Mouse (Mus musculus): ENCODE results near the gene Rnf41.

DNA sequence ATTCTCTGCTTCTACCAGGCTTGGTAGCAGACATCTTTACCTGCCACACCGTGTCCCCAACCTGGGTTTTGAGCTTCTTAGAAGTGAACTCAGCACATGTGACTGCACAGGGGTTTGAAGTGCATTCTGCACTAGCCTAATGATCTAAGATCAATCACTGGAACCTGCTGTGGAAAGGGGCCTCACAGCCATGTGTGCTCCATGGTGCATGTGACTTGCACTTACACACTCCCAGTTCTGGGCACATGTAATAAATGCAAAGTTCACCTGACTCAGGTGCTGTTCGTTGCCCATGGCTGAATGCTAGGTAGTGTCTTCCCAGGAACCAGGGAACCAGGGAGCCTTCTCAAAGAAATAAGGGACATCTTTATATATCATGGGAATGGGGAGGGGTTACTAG is 22.0 kb downstream of the Rnf41 start:
- TF ChIP-seq CTCF (IDR thresholded peaks at IDR 0.05; ENCODE audit: low read depth), result no peak
- TF ChIP-seq EP300 (IDR thresholded peaks at IDR 0.05; ENCODE audit: low read depth), result no peak
